In the genomic region with DNA sequence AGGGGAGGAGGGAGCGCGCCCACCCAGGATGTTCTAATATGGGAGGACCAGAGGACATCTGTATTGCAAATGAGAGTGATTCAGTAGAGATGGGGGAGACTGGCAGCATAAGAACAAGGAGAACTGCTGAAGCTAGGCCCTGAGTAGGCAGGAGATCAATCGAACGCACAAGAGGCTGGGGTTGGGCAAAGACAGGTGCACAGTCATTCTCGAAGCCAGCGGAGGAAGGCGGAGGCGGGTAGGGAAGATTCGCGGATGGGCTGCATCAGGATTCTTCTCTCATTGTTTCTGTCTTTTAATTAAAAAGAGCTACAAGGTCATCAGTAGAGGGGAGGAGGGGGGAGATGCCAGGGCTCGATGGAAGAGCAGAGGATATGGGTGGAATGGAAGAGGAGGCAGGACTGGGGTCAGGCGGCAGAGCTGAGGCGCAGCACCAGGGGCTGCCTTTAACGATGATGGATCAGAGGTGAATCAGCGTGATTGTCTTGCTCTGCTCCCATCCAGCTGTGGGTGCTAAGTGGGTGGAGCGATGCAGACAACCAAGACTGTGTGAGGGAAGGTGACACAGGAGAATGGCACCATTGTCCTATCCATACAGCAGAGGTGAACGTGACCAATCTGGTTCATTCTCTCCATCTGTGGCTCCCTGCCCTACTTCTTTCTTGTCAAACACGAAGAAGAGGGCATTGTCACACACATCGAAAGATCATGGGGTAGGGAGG, we compare ENCODE assay signal across 19 mouse cellular contexts.
DNase-seq lines count a peak whose midpoint lies in the region; ATAC-seq and TF ChIP-seq lines count a peak whose summit lies in the region.
"Had no signal": no experiment of that assay in that cellular context is flagged by ENCODE, and none has a peak within 500 bp of the region (broad histone marks: within the 10 kb centered on the region; RNA-seq: fewer than 3 reads in every experiment).

No protein-coding gene starts in this region.

- H3K9me3 ChIP-seq in kidney, embryonic 14.5 days (ENCODE audit: control insufficient read depth, low read length) = no peaks in the 10 kb centered on the region
- H3K9me3 ChIP-seq in kidney, embryonic 15.5 days (replicated peaks) = no peaks in the 10 kb centered on the region
- H3K9me3 ChIP-seq in midbrain, embryonic 13.5 days = no peaks in the 10 kb centered on the region
- H3K9me3 ChIP-seq in midbrain, embryonic 10.5 days (replicated peaks) = no peaks in the 10 kb centered on the region
- H3K9me3 ChIP-seq: forebrain, embryonic 12.5 days; limb, embryonic 15.5 days; liver, embryonic 15.5 days; stomach, embryonic 15.5 days had no signal

- TF ChIP-seq POLR2A in cortical plate, adult 2 months (IDR thresholded peaks at IDR 0.05; ENCODE audit: extremely low read depth, insufficient read depth, low read length) = no peak
- TF ChIP-seq POLR2A in olfactory bulb, adult 2 months (IDR thresholded peaks at IDR 0.05; ENCODE audit: insufficient read depth, low read depth, low read length) = no peak

- no peak overlapping the region for H3K27ac ChIP-seq in kidney, embryonic 14.5 days (ENCODE audit: low read depth, low read length)
- no peak overlapping the region for H3K27ac ChIP-seq in kidney, embryonic 15.5 days
- no peak overlapping the region for H3K27ac ChIP-seq in midbrain, embryonic 13.5 days
- no peak overlapping the region for H3K27ac ChIP-seq in midbrain, embryonic 10.5 days (replicated peaks)
- H3K27ac ChIP-seq in cortical plate, adult 2 months (ENCODE audit: insufficient read depth, low read length) = peak overlapping the region; percentile 38; the same call in 1 of the 2 replicates
- H3K27ac ChIP-seq in olfactory bulb, adult 2 months (ENCODE audit: insufficient read depth, low read depth, low read length) = peak overlapping the region; percentile 24
- H3K27ac ChIP-seq: forebrain, embryonic 12.5 days; kidney, postnatal 0 days; limb, embryonic 15.5 days; liver, embryonic 15.5 days; stomach, embryonic 15.5 days had no signal

- H3K9ac ChIP-seq in kidney, embryonic 14.5 days (ENCODE audit: low read depth, low read length) = no peak overlapping the region
- no peak overlapping the region for H3K9ac ChIP-seq in kidney, embryonic 15.5 days
- no peak overlapping the region for H3K9ac ChIP-seq in midbrain, embryonic 13.5 days (replicated peaks)
- H3K9ac ChIP-seq: forebrain, embryonic 12.5 days; limb, embryonic 15.5 days; liver, embryonic 15.5 days; stomach, embryonic 15.5 days had no signal

- no peak for TF ChIP-seq CTCF in cortical plate, adult 2 months (IDR thresholded peaks at IDR 0.05; ENCODE audit: extremely low read depth, insufficient read depth, low read length)
- no peak for TF ChIP-seq CTCF in olfactory bulb, adult 2 months (IDR thresholded peaks at IDR 0.05; ENCODE audit: insufficient read depth, low read depth, low read length)

- H3K4me3 ChIP-seq in kidney, embryonic 14.5 days (ENCODE audit: low read length) = no peak overlapping the region
- no peak overlapping the region for H3K4me3 ChIP-seq in kidney, embryonic 15.5 days (replicated peaks)
- no peak overlapping the region for H3K4me3 ChIP-seq in midbrain, embryonic 13.5 days (replicated peaks)
- no peak overlapping the region for H3K4me3 ChIP-seq in midbrain, embryonic 10.5 days
- H3K4me3 ChIP-seq in cortical plate, adult 2 months (ENCODE audit: insufficient read depth, low read length) = no peak overlapping the region
- no peak overlapping the region for H3K4me3 ChIP-seq in olfactory bulb, adult 2 months (ENCODE audit: insufficient read depth, low read depth, low read length)
- H3K4me3 ChIP-seq: forebrain, embryonic 12.5 days; limb, embryonic 15.5 days; liver, embryonic 15.5 days; stomach, embryonic 15.5 days had no signal

- H3K4me2 ChIP-seq in kidney, embryonic 14.5 days (replicated peaks; ENCODE audit: low read depth, low read length) = no peak overlapping the region
- H3K4me2 ChIP-seq in kidney, embryonic 15.5 days = no peak overlapping the region
- H3K4me2 ChIP-seq in midbrain, embryonic 13.5 days (replicated peaks) = no peak overlapping the region
- H3K4me2 ChIP-seq: forebrain, embryonic 12.5 days; limb, embryonic 15.5 days; liver, embryonic 15.5 days; stomach, embryonic 15.5 days had no signal

- 79% methylated on average over 19 of the region's 19 CpGs for WGBS in kidney, embryonic 14.5 days
- WGBS in kidney, embryonic 15.5 days = 76% methylated on average over 19 of the region's 19 CpGs
- WGBS in midbrain, embryonic 13.5 days = 81% methylated on average over 19 of the region's 19 CpGs
- 83% methylated on average over 19 of the region's 19 CpGs for WGBS in midbrain, embryonic 10.5 days
- 54% methylated on average over 19 of the region's 19 CpGs for WGBS in olfactory bulb, adult 2 months

- 0 out of 2 replicates have a peak, but pooled peaks have one; percentile 9 for ATAC-seq in kidney, embryonic 14.5 days (ENCODE audit: low FRiP score, low TSS enrichment)
- ATAC-seq in kidney, embryonic 15.5 days (replicated peaks; ENCODE audit: low FRiP score) = no peak
- ATAC-seq in midbrain, embryonic 13.5 days = 0 out of 2 replicates have a peak, but pooled peaks have one; percentile 32
- ATAC-seq: intestine, postnatal 0 days; lung, postnatal 0 days had no signal

- H3K27me3 ChIP-seq in kidney, embryonic 14.5 days (ENCODE audit: control insufficient read depth, insufficient read depth, low read length) = no peaks in the 10 kb centered on the region
- H3K27me3 ChIP-seq in kidney, embryonic 15.5 days = peaks cover 3% of the 10 kb centered on the region; the same call in 1 of the 2 replicates
- no peaks in the 10 kb centered on the region for H3K27me3 ChIP-seq in midbrain, embryonic 13.5 days
- H3K27me3 ChIP-seq in midbrain, embryonic 10.5 days (ENCODE audit: low read depth, poor library complexity, severe bottlenecking) = no peaks in the 10 kb centered on the region
- H3K27me3 ChIP-seq: limb, embryonic 15.5 days; liver, embryonic 15.5 days; stomach, embryonic 15.5 days had no signal

- H3K4me1 ChIP-seq in kidney, embryonic 14.5 days (ENCODE audit: control insufficient read depth, insufficient read depth, low read length) = 0 out of 2 replicates have a peak, but pooled peaks cover 4% of the 10 kb centered on the region
- peaks cover 7% of the 10 kb centered on the region; the same call in 1 of the 2 replicates for H3K4me1 ChIP-seq in kidney, embryonic 15.5 days
- H3K4me1 ChIP-seq in midbrain, embryonic 13.5 days (replicated peaks) = peaks cover 10% of the 10 kb centered on the region
- peaks cover 15% of the 10 kb centered on the region for H3K4me1 ChIP-seq in midbrain, embryonic 10.5 days
- peaks cover 22% of the 10 kb centered on the region for H3K4me1 ChIP-seq in cortical plate, adult 2 months (ENCODE audit: control insufficient read depth, insufficient read depth, low read length)
- H3K4me1 ChIP-seq in olfactory bulb, adult 2 months (ENCODE audit: control insufficient read depth, insufficient read depth, low read length) = peaks cover 25% of the 10 kb centered on the region
- H3K4me1 ChIP-seq: limb, embryonic 15.5 days; stomach, embryonic 15.5 days had no signal

- no peaks in the 10 kb centered on the region for H3K36me3 ChIP-seq in kidney, embryonic 14.5 days (ENCODE audit: control insufficient read depth, insufficient read depth, low read length)
- H3K36me3 ChIP-seq in kidney, embryonic 15.5 days = no peaks in the 10 kb centered on the region
- H3K36me3 ChIP-seq in midbrain, embryonic 13.5 days = no peaks in the 10 kb centered on the region
- H3K36me3 ChIP-seq in midbrain, embryonic 10.5 days = no peaks in the 10 kb centered on the region
- H3K36me3 ChIP-seq: forebrain, embryonic 12.5 days; limb, embryonic 15.5 days; liver, embryonic 15.5 days; stomach, embryonic 15.5 days had no signal

- DNase-seq in midbrain, embryonic 10.5 days (ENCODE audit: low spot score) = no peak
- no peak for DNase-seq in MN1 (ENCODE audit: low spot score)
- no peak for DNase-seq in c-Kit-positive CD71-positive TER-119-positive erythroid progenitor cells, embryonic 14.5 days (ENCODE audit: low spot score)
- DNase-seq: adrenal gland, postnatal 14 days; cerebellum, adult 18-20 months; gastrocnemius, postnatal 10 days; heart, adult 18-20 months had no signal

Comparison
In these comparisons a context has a peak if more than half of its experiments do, and no peak if none do; other contexts are left out.
1. H3K27ac ChIP-seq: peak in cortical plate, adult 2 months (single experiment) and olfactory bulb, adult 2 months (single experiment); none in kidney, embryonic 14.5 days (single experiment), kidney, embryonic 15.5 days (single experiment), midbrain, embryonic 13.5 days (single experiment) and midbrain, embryonic 10.5 days (single experiment).